Mouse (Mus musculus): ENCODE measurements around the gene Adamts7. TPM values are rescaled to one million over a fixed set of nuclear protein-coding genes. Genes with fewer than 3 reads are reported as not detected.
A peak's percentile ranks its signal among the peaks of the same experiment; 100 is the strongest.

Adamts7 gene
- total RNA-seq, 2 experiments from 2014 or later, result 4.6 to 6.9 TPM

DNA sequence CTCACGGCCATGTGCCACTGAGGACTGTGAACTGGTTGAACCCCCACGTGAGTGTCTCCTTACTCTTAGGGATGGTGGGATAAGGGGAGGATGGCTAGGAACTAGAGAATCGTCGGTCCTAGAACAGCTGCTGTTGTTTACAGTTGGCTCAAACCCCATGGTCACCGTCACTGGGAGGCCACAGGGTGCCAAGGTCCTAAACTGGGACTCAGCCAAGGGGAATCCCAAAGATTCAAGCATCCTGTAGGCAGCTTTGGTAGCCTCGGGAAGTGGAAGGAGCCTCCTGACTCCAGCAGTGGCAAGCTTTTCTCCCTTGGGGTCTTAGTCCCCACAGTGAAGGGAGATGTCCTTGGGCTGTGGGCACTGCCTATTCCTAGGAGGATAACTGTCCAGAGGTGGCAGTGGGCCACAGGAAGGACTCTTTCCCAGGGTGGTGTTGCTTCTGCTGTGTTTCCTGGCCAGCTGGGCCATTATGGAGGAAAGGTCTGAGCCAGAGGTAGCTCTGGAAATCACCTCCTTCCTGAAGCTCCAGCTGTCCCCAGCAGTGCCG is 34.3 kb downstream of the Adamts7 start:
- DNase-seq, result peak; percentile 59 to 70

DNA sequence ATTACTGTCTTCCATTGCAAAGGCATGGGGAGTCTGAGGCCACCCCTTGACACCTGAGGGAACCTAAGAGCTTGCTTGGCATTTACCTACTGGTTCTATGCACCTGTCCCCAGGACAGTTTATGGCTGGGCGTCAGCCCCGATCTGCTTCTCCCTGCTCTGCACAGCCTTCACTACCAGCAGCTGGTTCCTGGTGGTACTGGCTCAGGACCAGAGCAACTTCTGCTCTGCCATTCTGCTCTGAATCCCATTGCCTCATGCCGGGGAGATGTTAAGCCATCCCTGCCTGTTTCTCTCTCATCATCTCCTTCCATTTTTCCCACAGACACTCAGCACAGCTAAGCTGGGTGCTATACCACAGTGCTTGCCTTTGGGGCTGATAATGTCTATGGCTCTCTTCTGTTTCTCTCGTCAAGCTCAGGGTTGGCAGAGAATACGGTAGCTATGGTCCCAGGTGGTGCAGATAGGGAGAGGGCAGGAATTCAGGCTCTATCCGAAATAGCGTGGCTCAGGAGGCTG is 35.1 kb downstream of the Adamts7 start:
- DNase-seq, result no peak

DNA sequence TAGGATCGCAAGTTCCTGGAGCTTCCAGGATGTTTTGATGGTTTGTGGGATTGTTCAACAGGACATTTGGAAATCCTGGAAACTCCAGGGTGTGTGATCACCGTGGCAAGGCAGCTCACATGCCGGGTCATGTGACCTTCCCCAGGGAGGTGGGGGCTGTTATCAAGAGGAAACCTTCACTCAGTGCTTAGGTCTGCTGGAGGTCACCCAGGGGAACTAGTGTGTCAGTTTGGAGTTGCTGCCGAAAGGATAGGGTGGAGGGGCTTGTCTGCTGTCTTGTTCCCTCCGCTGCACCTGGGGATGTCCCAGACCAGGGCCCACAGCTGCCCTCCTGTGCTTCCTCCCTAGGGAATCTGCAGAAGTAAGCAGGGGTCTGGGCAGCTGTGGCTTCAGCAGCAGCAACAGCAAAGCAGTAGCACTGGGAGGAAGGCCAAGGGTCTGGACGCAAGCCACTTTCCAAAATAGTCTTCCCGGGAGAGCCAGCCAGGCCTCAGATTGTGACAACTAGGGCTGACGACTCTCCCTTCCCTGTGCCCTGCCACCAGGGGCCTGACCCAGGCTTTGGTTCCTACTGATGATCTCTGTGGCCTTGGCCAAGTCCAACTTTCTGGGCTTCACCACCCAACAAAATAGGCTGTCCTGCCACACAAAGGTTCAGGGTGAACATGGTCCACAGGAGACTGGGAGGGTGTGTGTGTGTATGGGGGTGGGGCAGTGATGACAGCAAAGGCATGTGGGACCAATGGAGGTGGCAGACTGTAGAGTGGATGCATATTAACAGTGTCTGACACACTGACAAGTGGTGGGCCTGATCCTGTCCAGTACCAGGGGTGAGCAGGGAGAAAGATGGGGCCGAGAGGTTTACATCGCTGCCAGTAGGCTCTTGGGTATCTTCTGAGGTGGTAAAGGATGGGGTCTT is 35.9 kb downstream of the Adamts7 start:
- DNase-seq, result peak; percentile 74 to 81

GRCm38 (mm10) chr9:90199611-90200010 is 36.7 kb downstream of the Adamts7 start:
- DNase-seq, result no peak

GRCm38 (mm10) chr9:90200501-90200900 is 37.6 kb downstream of the Adamts7 start:
- DNase-seq, result no peak

DNA sequence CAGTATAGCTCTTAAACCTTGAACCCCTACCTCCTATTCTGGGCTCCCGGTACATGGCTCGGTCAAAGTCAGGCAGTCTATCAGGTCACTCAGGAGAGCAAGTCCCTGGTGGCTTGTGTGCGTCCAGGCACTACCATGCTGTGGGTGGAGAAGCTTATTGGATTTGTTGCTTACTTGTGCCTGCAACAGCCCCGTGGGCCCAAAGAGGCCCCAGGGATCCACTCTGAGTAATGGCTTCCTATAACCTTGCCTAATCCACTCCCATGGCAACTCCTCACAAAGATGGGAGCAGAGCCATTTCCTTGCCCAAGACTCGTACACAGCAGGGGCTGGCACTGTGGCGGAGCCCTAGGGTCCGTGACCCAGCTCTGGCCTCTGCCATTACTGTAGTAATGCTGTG is 38.2 kb downstream of the Adamts7 start:
- peak in 1 of 2 experiments; percentile 26 for DNase-seq

- no peak for DNase-seq
Observed at GRCm38 (mm10) chr9:90201541-90201940, 38.7 kb downstream of the Adamts7 start.

- DNase-seq, result no peak
Observed at GRCm38 (mm10) chr9:90203233-90203632, 40.4 kb downstream of the Adamts7 start.

- DNase-seq, result peak; percentile 43 to 50
Observed at GRCm38 (mm10) chr9:90204396-90204915, 41.6 kb downstream of the Adamts7 start.

DNA sequence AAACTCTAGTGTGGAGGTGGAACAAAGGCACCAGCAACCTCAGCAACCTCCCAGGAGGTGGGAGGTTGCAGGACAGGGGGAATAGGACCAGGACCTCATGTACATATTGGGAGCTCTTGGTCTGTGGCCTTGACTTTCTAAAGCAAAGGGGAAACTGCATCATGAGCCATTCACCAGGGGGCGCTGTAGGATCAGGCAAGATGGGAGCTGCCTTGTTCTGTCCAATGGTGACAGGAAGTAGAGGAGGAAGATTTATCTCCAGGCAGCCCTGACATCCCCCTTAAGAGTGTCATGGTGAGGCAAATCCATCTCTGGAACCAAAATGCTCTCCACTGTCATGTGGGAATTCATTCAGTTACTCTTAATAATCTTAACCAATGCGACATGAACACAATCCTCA is 43.6 kb downstream of the Adamts7 start:
- DNase-seq, result peak; percentile 90 to 92

DNA sequence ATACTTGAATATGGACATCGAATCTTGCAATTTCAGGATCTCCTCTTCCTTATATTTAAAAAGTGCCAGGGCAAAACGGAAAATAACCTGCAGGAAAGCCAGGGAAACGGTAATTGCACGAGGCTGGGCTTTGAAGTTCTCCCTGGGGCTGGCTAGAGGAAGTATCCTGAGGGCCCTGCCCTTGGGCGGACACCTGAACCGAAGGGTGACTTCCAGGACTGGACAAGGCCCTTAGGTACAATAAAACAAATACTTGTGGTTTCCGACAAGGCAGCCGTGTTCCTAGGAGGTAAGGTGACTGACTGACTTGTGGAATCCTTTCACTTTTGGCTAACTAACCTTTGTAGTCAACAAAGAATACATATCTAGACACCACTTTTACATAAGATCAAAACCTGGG is 44.9 kb downstream of the Adamts7 start:
- DNase-seq, result no peak

- no peak for DNase-seq
Observed at GRCm38 (mm10) chr9:90208655-90209054, 45.8 kb downstream of the Adamts7 start.

DNA sequence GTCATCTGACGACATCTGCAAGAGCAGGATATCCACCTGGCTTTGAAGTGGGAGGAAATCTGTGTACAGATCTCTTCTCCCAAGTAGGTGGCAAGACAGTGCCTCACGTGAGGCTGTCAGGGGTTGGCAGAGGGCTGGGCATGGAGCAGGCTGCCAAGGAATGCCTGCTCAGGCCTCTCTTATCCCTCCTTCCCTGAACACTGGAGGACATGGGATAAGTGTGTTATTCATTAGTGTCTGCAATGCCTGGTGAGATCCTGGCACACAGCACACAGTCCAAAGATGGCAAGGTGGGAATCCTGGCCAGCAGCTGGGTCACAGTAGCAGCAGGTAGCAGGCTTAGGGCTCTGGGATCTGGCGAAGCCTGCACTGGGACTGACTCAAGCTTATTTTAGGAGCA is 50.3 kb downstream of the Adamts7 start:
- no peak for DNase-seq

GRCm38 (mm10) chr9:90216259-90217001 is 53.6 kb downstream of the Adamts7 start:
- DNase-seq, result peak in 1 of 2 experiments; percentile 33

DNA sequence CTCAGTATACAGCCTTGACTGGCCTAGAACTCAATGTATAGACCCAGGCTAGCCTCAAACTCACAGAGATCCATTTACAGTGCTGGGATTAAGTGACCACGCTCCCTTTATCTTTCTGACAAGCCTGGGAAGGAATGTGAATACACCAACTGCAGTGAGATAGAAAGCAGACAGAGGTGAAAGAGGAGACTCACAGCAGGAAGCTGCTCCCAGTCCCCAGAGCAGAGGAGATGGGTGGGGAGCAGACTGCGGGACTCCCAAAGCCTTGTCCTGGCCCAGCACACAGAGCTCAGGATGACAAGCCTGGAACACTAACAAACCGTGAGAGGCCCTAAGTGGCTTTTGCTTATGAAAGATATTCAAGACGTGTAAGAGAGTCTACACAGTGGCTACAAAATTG is 54.6 kb downstream of the Adamts7 start:
- no peak for DNase-seq

DNA sequence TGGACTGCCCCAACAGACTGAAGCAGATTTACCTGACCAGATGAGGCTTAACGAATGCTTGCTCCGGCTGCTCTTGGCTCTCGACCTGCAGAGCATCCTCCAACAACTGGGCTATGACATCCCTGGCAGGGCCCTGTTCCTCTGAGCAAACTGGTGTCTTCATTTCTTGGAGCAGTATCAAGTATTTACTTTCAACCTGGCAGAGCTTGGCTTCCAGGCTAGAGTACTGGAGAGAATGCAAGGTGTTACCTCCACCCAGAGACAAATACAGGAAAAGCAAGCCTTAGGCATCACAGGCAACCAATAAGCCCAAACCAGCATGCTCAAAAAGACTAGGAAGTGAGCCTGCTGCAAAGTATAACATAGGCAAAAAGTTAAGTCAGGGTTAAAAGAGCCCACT is 59.4 kb downstream of the Adamts7 start:
- no peak for DNase-seq

- no peak for DNase-seq
Observed at GRCm38 (mm10) chr9:90226081-90226741, 63.3 kb downstream of the Adamts7 start.

GRCm38 (mm10) chr9:90226742-90227096 is 63.9 kb downstream of the Adamts7 start:
- no peak for DNase-seq

GRCm38 (mm10) chr9:90227171-90227570 is 64.3 kb downstream of the Adamts7 start:
- DNase-seq, result peak in 1 of 2 experiments; percentile 36

GRCm38 (mm10) chr9:90232781-90233690 is 70.2 kb downstream of the Adamts7 start:
- no peak for DNase-seq

- DNase-seq, result no peak
Observed at GRCm38 (mm10) chr9:90233906-90234419, 71.1 kb downstream of the Adamts7 start.
